Comparison of ENCODE assay signal across 14 mouse cellular contexts in genomic region chr10:44826271-44826670, GRCm38 (mm10).
"Had no signal": no experiment of that assay in that cellular context is flagged by ENCODE, and none has a peak within 500 bp of the region (broad histone marks: within the 10 kb centered on the region; RNA-seq: fewer than 3 reads in every experiment).

No protein-coding gene starts in this region.

- DNase-seq: kidney, adult 18-20 months; kidney, adult 9 months; kidney, postnatal 14 days; kidney, postnatal 4 days; left cerebral cortex, postnatal 4 days; liver, embryonic 13.5 days; lung, postnatal 4 days; midbrain, embryonic 14.5 days; thymus, adult 18-20 months; thymus, postnatal 36 days had no signal

- ATAC-seq: intestine, embryonic 16.5 days had no signal

- H3K27me3 ChIP-seq: liver, embryonic 13.5 days; lung, embryonic 15.5 days had no signal

- H3K36me3 ChIP-seq: limb, embryonic 13.5 days; liver, embryonic 13.5 days; lung, embryonic 15.5 days had no signal

- H3K27ac ChIP-seq: limb, embryonic 13.5 days; liver, embryonic 13.5 days; lung, embryonic 15.5 days had no signal

- H3K4me2 ChIP-seq: limb, embryonic 13.5 days; liver, embryonic 13.5 days; lung, embryonic 15.5 days; midbrain, embryonic 11.5 days had no signal

- H3K9ac ChIP-seq: limb, embryonic 13.5 days; liver, embryonic 13.5 days; lung, embryonic 15.5 days had no signal

- H3K4me3 ChIP-seq: limb, embryonic 13.5 days; liver, embryonic 13.5 days; lung, embryonic 15.5 days had no signal

- H3K4me1 ChIP-seq: limb, embryonic 13.5 days; liver, embryonic 13.5 days; lung, embryonic 15.5 days had no signal

- H3K9me3 ChIP-seq: limb, embryonic 13.5 days; liver, embryonic 13.5 days; lung, embryonic 15.5 days had no signal
